Mouse (Mus musculus): ENCODE data around the gene Slc2a1. TPM values are rescaled to one million over a fixed set of nuclear protein-coding genes. Genes with fewer than 3 reads are reported as not detected.
A peak's percentile ranks its signal among the peaks of the same experiment; 100 is the strongest.

The Slc2a1 gene
- polyA plus RNA-seq, 1 experiment from 2014 or later, result 94.2 TPM

GRCm38 (mm10) chr4:119093890-119094289 lies 14.6 kb upstream of the Slc2a1 start:
- DNase-seq (ENCODE audit: low spot score) (no peak), ATAC-seq (ENCODE audit: low read depth) (no peak)
- WGBS, result 60% methylated on average over 7 of the region's 7 CpGs
- Histone ChIP-seq H3K4me2 (ENCODE audit: low read depth, low read length) (no peak overlapping the region), H3K27me3 (replicated peaks; ENCODE audit: control insufficient read depth, insufficient read depth, low read length) (no peaks in the 10 kb centered on the region), H3K9ac (ENCODE audit: low read depth, low read length) (no peak overlapping the region), H3K27ac (replicated peaks; ENCODE audit: low read depth, low read length) (no peak overlapping the region), H3K4me3 (ENCODE audit: low read depth, low read length) (no peak overlapping the region), H3K9me3 (ENCODE audit: control insufficient read depth, low read length) (no peaks in the 10 kb centered on the region), H3K36me3 (ENCODE audit: control insufficient read depth, insufficient read depth, low read length) (no peaks in the 10 kb centered on the region), H3K4me1 (ENCODE audit: control insufficient read depth, insufficient read depth, low read length) (no peaks in the 10 kb centered on the region)

DNA sequence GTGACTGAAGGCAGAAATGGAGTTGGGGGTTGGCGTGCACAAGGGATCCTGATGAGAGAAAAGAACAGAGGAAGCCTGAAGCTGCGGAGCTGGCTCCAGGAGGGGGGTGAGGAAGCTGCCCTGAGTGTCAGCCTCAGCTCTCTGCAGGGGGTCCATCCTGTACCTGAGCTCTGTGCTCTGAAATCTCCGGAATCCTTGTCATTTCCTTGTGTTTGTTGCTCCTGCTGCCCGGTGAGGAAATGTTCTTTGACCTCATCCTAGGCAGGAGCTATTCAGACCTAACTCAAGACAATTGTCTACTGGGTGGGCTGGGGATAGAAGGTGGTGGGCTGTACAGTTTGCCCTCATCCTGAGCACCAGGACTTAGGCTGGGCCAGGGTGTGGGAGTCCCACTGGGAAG lies 13.5 kb upstream of the Slc2a1 start:
- no peaks in the 10 kb centered on the region for H3K4me1 ChIP-seq (ENCODE audit: control insufficient read depth, insufficient read depth, low read length)
- H3K27ac ChIP-seq (replicated peaks; ENCODE audit: low read depth, low read length), result no peak overlapping the region
- no peaks in the 10 kb centered on the region for H3K27me3 ChIP-seq (replicated peaks; ENCODE audit: control insufficient read depth, insufficient read depth, low read length)
- no peak overlapping the region for H3K4me3 ChIP-seq (ENCODE audit: low read depth, low read length)
- ATAC-seq (ENCODE audit: low read depth) (no peak), DNase-seq (ENCODE audit: low spot score) (no peak)
- 21% methylated on average over 4 of the region's 4 CpGs for whole genome bisulfite sequencing
- H3K4me2 ChIP-seq (ENCODE audit: low read depth, low read length), result no peak overlapping the region
- H3K9me3 ChIP-seq (ENCODE audit: control insufficient read depth, low read length), result no peaks in the 10 kb centered on the region
- no peak overlapping the region for H3K9ac ChIP-seq (ENCODE audit: low read depth, low read length)
- no peaks in the 10 kb centered on the region for H3K36me3 ChIP-seq (ENCODE audit: control insufficient read depth, insufficient read depth, low read length)

GRCm38 (mm10) chr4:119096401-119096800 lies 12.1 kb upstream of the Slc2a1 start:
- no peak for DNase-seq (ENCODE audit: low spot score)
- Histone ChIP-seq H3K4me2 (ENCODE audit: low read depth, low read length) (no peak overlapping the region), H3K4me1 (ENCODE audit: control insufficient read depth, insufficient read depth, low read length) (no peaks in the 10 kb centered on the region), H3K4me3 (ENCODE audit: low read depth, low read length) (no peak overlapping the region), H3K27ac (replicated peaks; ENCODE audit: low read depth, low read length) (no peak overlapping the region), H3K36me3 (ENCODE audit: control insufficient read depth, insufficient read depth, low read length) (no peaks in the 10 kb centered on the region), H3K9ac (ENCODE audit: low read depth, low read length) (no peak overlapping the region), H3K27me3 (replicated peaks; ENCODE audit: control insufficient read depth, insufficient read depth, low read length) (no peaks in the 10 kb centered on the region), H3K9me3 (ENCODE audit: control insufficient read depth, low read length) (no peaks in the 10 kb centered on the region)
- 58% methylated on average over 3 of the region's 3 CpGs for WGBS
- no peak for ATAC-seq (ENCODE audit: low read depth)

- H3K9me3 ChIP-seq (ENCODE audit: control insufficient read depth, low read length), result no peaks in the 10 kb centered on the region
- H3K4me3 ChIP-seq (ENCODE audit: low read depth, low read length), result no peak overlapping the region
- ATAC-seq (ENCODE audit: low read depth) (no peak), DNase-seq (ENCODE audit: low spot score) (no peak)
- WGBS, result 94% methylated on average over 4 of the region's 4 CpGs
- no peaks in the 10 kb centered on the region for H3K27me3 ChIP-seq (replicated peaks; ENCODE audit: control insufficient read depth, insufficient read depth, low read length)
- no peaks in the 10 kb centered on the region for H3K36me3 ChIP-seq (ENCODE audit: control insufficient read depth, insufficient read depth, low read length)
- H3K4me1 ChIP-seq (ENCODE audit: control insufficient read depth, insufficient read depth, low read length), result no peaks in the 10 kb centered on the region
- no peak overlapping the region for H3K9ac ChIP-seq (ENCODE audit: low read depth, low read length)
- H3K4me2 ChIP-seq (ENCODE audit: low read depth, low read length), result no peak overlapping the region
- H3K27ac ChIP-seq (replicated peaks; ENCODE audit: low read depth, low read length), result no peak overlapping the region
These were observed 11.1 kb upstream of the Slc2a1 start for GRCm38 (mm10) chr4:119097421-119097820.

DNA sequence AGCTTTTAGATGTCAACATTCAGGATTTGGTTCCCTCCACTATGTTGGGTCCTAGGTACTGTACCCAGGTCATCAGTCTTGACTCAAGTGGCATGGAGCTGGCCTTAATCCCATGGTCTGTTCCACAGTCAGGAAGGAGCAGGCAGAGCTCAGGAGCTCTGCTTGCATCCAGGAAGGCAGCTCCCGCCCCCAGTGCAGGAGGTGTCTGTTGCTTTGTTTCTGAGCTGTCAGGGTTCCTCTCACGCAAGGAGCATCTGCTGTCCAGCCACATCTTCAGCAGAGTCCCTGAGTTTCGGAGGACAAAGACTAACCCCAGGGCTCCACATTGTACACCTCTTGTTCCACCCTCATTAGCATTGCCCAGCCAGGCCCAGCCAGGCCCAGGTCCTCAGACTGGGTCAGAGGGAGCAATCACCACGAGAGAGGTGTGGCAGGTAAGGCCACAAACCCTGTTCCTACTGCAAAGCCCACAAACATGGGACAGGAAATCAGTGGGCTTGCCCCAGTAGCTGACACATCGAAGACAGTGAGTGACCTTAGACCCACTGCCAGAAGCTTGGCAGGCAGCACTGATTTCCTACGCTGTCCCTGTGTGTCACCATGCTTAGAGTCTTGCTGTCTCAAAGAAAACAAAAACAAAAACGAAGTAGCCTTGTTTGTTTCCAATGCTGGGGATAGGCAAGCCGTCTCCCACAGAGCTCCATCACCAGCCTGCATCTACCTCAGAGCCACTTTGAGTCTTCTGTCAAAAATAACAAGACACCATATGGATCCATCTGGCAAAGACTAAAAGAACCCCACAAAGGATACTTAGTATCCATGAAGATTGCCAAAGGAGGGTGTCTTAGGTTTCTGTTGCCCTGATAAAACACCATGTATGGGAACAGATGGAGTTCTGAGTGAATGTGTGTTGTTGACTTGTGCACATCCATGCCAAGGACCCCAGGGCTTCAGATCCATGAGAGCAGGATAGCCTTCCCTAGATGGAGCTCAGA lies 10.0 kb upstream of the Slc2a1 start:
- Histone ChIP-seq H3K27me3 (replicated peaks; ENCODE audit: control insufficient read depth, insufficient read depth, low read length) (no peaks in the 10 kb centered on the region), H3K36me3 (ENCODE audit: control insufficient read depth, insufficient read depth, low read length) (no peaks in the 10 kb centered on the region), H3K4me2 (ENCODE audit: low read depth, low read length) (no peak overlapping the region), H3K9ac (ENCODE audit: low read depth, low read length) (no peak overlapping the region), H3K9me3 (ENCODE audit: control insufficient read depth, low read length) (no peaks in the 10 kb centered on the region), H3K4me1 (ENCODE audit: control insufficient read depth, insufficient read depth, low read length) (no peaks in the 10 kb centered on the region), H3K27ac (replicated peaks; ENCODE audit: low read depth, low read length) (no peak overlapping the region), H3K4me3 (ENCODE audit: low read depth, low read length) (no peak overlapping the region)
- no peak for DNase-seq (ENCODE audit: low spot score)
- WGBS, result 55% methylated on average over 8 of the region's 8 CpGs
- ATAC-seq (ENCODE audit: low read depth), result no peak

- DNase-seq (ENCODE audit: low spot score) (no peak), ATAC-seq (ENCODE audit: low read depth) (no peak)
- Histone ChIP-seq H3K4me2 (ENCODE audit: low read depth, low read length) (no peak overlapping the region), H3K27ac (replicated peaks; ENCODE audit: low read depth, low read length) (no peak overlapping the region), H3K4me3 (ENCODE audit: low read depth, low read length) (no peak overlapping the region), H3K36me3 (ENCODE audit: control insufficient read depth, insufficient read depth, low read length) (no peaks in the 10 kb centered on the region), H3K4me1 (ENCODE audit: control insufficient read depth, insufficient read depth, low read length) (peaks cover 11% of the 10 kb centered on the region), H3K9ac (ENCODE audit: low read depth, low read length) (no peak overlapping the region), H3K9me3 (ENCODE audit: control insufficient read depth, low read length) (no peaks in the 10 kb centered on the region), H3K27me3 (replicated peaks; ENCODE audit: control insufficient read depth, insufficient read depth, low read length) (no peaks in the 10 kb centered on the region)
- 75% methylated on average over 3 of the region's 3 CpGs for WGBS
These were observed 7.1 kb upstream of the Slc2a1 start for GRCm38 (mm10) chr4:119101392-119101791.

DNA sequence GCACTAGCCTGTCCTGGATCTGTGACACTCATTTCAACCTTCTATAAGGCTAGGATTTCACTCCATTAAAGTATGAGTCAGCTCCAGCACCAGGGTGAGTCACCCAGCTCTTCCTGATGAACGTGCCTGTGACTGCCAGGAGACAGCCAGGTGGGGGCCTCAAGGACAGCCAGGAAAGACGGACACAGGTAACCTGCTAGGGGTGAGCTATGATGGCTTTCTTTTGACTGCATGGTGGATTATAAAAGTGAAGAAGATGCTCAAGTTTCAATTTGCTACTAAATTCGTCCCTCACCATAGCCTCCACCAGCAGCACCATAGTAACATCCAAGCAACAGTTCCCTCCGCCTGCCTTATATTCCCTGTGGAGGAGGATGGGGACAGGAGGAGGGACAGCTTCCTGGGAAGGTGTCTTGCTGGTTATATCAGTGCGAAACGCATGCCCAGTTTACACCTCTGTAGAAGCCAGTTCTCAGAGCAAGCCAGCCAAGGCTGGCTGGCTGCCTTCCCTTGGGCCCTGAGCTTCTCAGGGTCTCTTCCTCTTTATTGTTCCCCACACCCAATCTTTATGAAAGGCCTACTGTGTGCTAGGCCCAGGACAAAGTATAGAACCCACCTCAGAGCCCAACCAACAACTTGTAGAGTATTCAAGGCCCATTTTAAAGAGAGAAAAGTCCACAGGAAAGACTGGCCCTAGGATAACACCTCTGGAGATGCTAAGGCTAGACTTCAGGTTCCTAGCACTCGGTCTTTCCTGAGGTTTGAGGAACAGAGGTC lies 6.0 kb upstream of the Slc2a1 start:
- DNase-seq (ENCODE audit: low spot score), result no peak
- Histone ChIP-seq H3K4me1 (ENCODE audit: control insufficient read depth, insufficient read depth, low read length) (peaks cover 14% of the 10 kb centered on the region), H3K4me2 (ENCODE audit: low read depth, low read length) (no peak overlapping the region), H3K27me3 (replicated peaks; ENCODE audit: control insufficient read depth, insufficient read depth, low read length) (no peaks in the 10 kb centered on the region), H3K36me3 (ENCODE audit: control insufficient read depth, insufficient read depth, low read length) (no peaks in the 10 kb centered on the region), H3K9ac (ENCODE audit: low read depth, low read length) (no peak overlapping the region), H3K4me3 (ENCODE audit: low read depth, low read length) (no peak overlapping the region), H3K27ac (replicated peaks; ENCODE audit: low read depth, low read length) (no peak overlapping the region), H3K9me3 (ENCODE audit: control insufficient read depth, low read length) (no peaks in the 10 kb centered on the region)
- no peak for ATAC-seq (ENCODE audit: low read depth)
- 73% methylated on average over 7 of the region's 7 CpGs for WGBS

DNA sequence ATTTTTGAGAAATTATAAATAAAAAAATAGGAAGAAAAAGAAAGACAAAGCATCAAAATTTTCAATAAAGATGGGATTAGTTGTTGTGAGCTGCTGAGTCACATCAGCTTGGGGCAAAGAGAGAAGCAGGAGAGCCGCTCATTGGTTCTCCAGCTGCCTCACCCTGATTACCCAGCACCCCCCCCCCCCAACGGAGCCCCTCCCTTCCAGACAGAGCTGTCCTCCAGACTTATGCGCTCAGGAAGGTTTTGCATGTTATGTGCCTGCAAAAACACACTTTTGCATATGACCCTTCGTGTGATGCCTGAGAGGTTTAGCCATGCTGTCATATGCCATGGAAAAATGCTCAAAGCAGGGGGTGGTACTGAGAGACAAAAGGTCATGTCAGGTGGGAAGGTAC lies 3.7 kb upstream of the Slc2a1 start:
- WGBS, result 24% methylated on average over 4 of the region's 4 CpGs
- 0 out of 2 replicates have a peak overlapping the region, but pooled peaks have one; percentile 74 for H3K27ac ChIP-seq (replicated peaks; ENCODE audit: low read depth, low read length)

More for the DNA sequence above, 3.7 kb upstream of the Slc2a1 start:
- H3K36me3 ChIP-seq (ENCODE audit: control insufficient read depth, insufficient read depth, low read length), result no peaks in the 10 kb centered on the region
- H3K9ac ChIP-seq (ENCODE audit: low read depth, low read length), result no peak overlapping the region
- DNase-seq (ENCODE audit: low spot score) (no peak), ATAC-seq (ENCODE audit: low read depth) (no peak)
- H3K9me3 ChIP-seq (ENCODE audit: control insufficient read depth, low read length), result no peaks in the 10 kb centered on the region
- no peak overlapping the region for H3K4me3 ChIP-seq (ENCODE audit: low read depth, low read length)
- peaks cover 22% of the 10 kb centered on the region for H3K4me1 ChIP-seq (ENCODE audit: control insufficient read depth, insufficient read depth, low read length)
- H3K4me2 ChIP-seq (ENCODE audit: low read depth, low read length), result peak overlapping the region; percentile 64; the same call in 1 of the 2 replicates
- no peaks in the 10 kb centered on the region for H3K27me3 ChIP-seq (replicated peaks; ENCODE audit: control insufficient read depth, insufficient read depth, low read length)
